Mouse (Mus musculus) fibroblast of lung, adult 2 months (primary cell): ENCODE data around the gene Tmem138.
A peak's percentile ranks its signal among the peaks of the same experiment; 100 is the strongest.

Source experiments
- DNase-seq: peaks from one replicate; pipeline ENCODE4 v3.0.0-alpha.2; 2011; ENCODE audit warnings: low read depth

The Tmem138 gene

DNA sequence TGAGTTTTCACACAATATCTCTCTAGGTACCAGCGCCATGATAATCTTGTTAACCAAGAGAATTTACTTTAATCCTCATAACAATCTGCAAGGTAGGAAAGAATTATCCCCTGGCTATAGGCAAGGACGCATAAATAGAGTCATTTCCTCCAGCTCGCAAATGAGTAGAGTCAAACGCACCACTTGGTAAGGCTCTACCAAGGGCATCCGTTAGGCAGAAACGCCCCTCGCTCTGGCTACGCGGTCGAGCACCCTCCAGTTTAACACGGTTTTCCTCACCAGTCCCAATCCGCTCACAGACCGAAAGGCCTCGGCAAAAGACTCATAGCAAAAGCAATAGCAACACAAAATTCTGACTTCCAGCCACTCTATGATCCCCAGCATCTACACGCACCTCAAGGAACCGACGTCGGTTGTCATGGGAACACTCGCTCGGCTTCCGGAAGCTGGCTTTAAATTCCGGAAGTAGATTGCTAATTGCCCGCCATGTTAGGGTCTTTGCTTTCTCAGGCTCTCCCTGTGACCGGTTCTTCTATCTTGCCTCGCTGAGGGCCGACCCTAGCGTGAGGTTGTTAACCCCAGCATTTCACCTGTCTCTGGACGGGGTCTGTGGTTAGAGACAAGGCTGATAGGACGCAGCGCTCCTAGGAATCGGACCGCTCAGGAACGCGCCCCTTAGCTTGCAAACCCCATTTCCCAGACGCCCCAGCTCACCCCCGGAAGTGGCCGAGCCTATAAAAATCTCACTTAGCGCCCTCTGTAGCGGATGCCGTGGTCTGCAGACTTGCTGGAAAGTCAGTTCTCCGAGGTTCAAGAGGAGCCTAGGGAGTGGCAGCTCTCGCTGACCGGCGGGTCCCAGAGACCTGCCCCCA is at the start of gene Tmem138, which contains the start of gene Cyb561a3:
TSS of gene Tmem138 (minus strand) at position 673 of the 872 bp plus-strand sequence.
TSS of gene Cyb561a3 (plus strand) at position 483 of the 872 bp plus-strand sequence.
- peak; percentile 92 for DNase-seq

- no peak for DNase-seq
Observed at GRCm38 (mm10) chr19:10608573-10609240, 31.5 kb upstream of the Tmem138 start.

- no peak for DNase-seq
Observed at GRCm38 (mm10) chr19:10605901-10606622, 28.9 kb upstream of the Tmem138 start.

GRCm38 (mm10) chr19:10605293-10605900 is 28.2 kb upstream of the Tmem138 start, which contains the start of the genes Ddb1 and Tkfc:
TSS of gene Ddb1 (plus strand) at chr19:10605327.
TSS of gene Tkfc (minus strand) at chr19:10605654.
- DNase-seq = peak; percentile 95

DNA sequence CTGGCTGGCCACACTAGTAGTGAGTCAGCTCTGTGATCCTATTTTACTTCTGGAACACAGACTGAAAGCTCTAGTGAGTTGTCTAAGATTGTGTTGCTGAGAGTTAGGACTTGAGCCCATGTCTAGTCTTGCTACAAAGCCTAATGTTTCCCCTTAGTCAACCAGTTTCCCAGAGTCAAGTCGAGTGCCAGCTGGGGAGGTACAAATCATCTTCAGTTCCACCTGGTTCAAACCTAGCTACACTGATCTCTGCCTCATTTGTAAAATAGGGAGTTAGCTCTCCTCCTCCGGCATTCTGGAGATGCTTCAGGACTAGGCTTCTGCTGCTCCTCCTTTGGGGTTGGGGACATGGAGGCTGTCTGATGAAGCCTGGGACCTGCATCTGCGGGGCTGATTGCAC is 27.4 kb upstream of the Tmem138 start:
- DNase-seq = no peak

- no peak for DNase-seq
Observed at GRCm38 (mm10) chr19:10603660-10604523, 26.7 kb upstream of the Tmem138 start.

GRCm38 (mm10) chr19:10602787-10603186 is 25.6 kb upstream of the Tmem138 start:
- DNase-seq = peak; percentile 82

GRCm38 (mm10) chr19:10602247-10602769 is 25.1 kb upstream of the Tmem138 start:
- DNase-seq = no peak

DNA sequence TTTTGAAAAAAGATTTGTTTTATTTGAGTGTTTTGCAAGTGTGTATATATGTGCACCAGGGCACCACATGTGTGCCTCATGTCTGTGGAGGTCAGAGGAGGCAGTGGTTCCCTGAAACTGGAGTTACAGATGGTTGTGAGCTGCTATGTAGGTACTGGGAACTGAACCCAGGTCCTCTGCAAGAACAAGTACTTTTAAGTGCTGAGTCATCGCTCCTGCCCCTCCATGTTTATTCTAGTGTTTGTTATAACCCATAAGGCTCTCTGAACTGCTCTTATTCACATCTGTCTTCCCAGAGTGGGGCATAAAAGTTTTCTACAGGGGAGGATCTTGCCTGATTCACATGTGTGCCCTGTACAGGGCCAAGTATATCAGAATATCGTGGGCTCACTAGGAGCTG is 22.5 kb upstream of the Tmem138 start:
- no peak for DNase-seq

GRCm38 (mm10) chr19:10598188-10598587 is 21.0 kb upstream of the Tmem138 start:
- no peak for DNase-seq

GRCm38 (mm10) chr19:10591659-10592377 is 14.7 kb upstream of the Tmem138 start:
- no peak for DNase-seq

GRCm38 (mm10) chr19:10590301-10590700 is 13.1 kb upstream of the Tmem138 start:
- DNase-seq = no peak

GRCm38 (mm10) chr19:10589127-10589857 is 12.1 kb upstream of the Tmem138 start:
- DNase-seq = no peak

- DNase-seq = no peak
Observed at GRCm38 (mm10) chr19:10587231-10587630, 10.1 kb upstream of the Tmem138 start.

GRCm38 (mm10) chr19:10585112-10585511 is 8.0 kb upstream of the Tmem138 start:
- DNase-seq = no peak

GRCm38 (mm10) chr19:10583550-10584146 is 6.5 kb upstream of the Tmem138 start:
- no peak for DNase-seq

- DNase-seq = no peak
Observed at GRCm38 (mm10) chr19:10581984-10582383, 4.8 kb upstream of the Tmem138 start.

DNA sequence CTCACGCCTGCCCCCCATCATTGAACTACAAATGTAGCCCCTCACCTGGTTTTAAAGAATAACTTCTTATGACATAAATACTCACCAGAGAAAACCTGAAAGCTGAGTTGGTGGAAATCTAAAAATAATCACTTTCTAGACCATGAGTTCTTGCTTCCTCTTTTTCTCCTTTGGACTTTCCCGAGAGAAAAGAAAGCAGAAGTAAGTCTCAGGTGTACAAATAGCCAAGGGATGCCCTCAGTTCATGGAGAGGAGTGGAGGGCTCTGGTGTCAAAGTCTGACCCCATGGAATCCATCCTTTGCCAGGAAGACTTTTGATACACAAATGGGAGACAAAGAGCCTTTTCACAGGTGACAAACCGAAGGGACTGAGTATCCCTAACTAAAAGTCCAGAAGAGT is 3.6 kb upstream of the Tmem138 start:
- no peak for DNase-seq

GRCm38 (mm10) chr19:10580102-10580501 is 2.9 kb upstream of the Tmem138 start:
- no peak for DNase-seq
